Mouse (Mus musculus) left cerebral cortex, postnatal 25 days (tissue): ENCODE data around the gene Naip5. TPM values are rescaled to one million over a fixed set of nuclear protein-coding genes. Genes with fewer than 3 reads are reported as not detected.
"Not testable (repeated sequence)": the region's sequence is repeated elsewhere in the genome, so short reads cannot be mapped to it uniquely, and the experiment has no call there.

Source experiments
- DNase-seq, 2 experiments: peaks; one replicate each; pipeline ENCODE4 v3.0.0; 2022; ENCODE audit warnings: low spot score in 2 of 2, mixed read lengths in 1 of 2
- intact Hi-C: fragments of 180-260 bp; cut with DNase I; formaldehyde crosslinking; loops from one replicate; pipeline ENCODE4 v1.15.1; 2025
- total RNA-seq, 2 experiments: library from RNA; stranded (reverse); gene quantifications; 2 replicates each; pipeline ENCODE4 v1.2.3; 2021

Gene Naip5
- total RNA-seq: under 1 TPM; 0.39 to 0.46 TPM

- DNase-seq, intact Hi-C loops: not testable (repeated sequence)
Measured at GRCm38 (mm10) chr13:100246223-100246622, at the start of gene Naip5. TSS of gene Naip5 (minus strand) at chr13:100246323.

- no peak for DNase-seq
- intact Hi-C loops: no loop called here
Measured at GRCm38 (mm10) chr13:100284611-100285010, 38.5 kb upstream of the Naip5 start.

DNA sequence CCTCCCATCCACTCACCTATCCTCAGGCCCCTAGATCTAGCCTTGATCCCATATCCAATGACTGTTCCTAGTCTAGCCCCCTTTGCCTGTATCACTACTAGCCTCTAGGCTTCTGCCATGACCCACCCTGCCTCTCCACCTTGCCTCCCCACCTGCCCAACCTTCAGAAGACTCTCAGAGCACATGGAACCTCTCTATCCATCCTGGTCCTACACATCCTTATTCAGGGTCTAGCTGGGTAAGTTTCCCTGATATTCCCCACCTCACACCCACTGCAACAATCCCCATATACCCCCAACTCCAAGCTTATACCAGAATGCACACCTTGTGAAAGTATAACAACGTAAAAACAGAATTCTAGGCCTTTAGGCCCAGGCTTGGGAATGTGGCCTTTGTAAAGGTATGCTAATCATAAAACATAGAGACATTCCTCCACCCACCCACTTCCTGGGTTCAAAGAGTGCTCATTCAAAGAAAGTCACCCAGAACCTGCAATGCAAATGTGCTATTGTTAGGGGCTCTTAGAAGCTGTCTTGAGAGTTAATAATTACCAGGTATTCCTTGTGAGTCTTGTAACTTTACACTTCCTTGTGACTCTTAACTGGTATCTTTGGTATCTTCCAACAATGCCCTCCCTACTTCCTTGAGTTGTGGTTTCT lies 25.5 kb upstream of the Naip5 start:
- intact Hi-C loops: not testable (repeated sequence)

DNA sequence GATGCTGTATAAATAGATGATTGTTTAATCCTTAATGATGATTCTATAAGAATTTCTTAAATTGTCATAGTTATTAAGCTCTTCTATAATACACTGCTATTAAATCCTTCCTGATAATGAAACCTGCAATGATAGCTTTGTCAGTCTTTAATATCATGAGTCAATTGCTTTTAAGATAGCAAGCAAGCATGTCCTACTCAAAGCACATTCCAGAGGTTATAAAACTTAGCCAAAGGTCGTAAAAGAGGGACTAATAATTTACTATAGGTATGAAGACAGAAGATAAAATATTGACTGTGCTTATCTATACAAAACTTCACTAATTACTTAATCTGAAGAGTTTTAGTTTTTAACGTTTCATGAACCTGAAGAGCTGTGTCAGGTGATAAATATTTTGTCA lies 10.9 kb upstream of the Naip5 start:
- DNase-seq: not testable (repeated sequence)
- intact Hi-C loops: loop anchor here (10.0 kb wide), 1 partner anchor 68 kb away; no protein-coding TSS in a partner anchor

More for the DNA sequence above, 25.5 kb upstream of the Naip5 start:
- DNase-seq: not testable (repeated sequence)

DNA sequence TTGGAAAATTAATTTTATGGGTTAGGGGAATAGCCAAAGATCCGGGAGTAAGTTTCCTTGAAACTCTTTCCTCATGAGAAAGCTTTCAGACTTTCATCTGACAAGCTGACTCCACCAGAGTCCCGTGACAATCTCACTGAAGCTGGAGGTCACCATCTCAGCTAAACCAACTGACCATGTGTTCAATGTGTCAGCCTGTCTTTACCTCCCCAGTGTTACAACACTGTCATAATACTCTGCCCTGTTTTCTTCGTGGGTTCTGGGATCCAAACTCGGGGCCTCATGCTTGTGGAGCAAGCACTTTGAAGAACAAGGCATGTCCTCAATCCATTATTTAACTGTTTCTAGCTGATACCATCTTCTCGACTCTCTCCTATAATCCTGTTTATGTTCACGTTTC lies 9.8 kb upstream of the Naip5 start:
- not testable (repeated sequence) for DNase-seq
- intact Hi-C loops: loop anchor here (10.0 kb wide), 1 partner anchor 69 kb away; no protein-coding TSS in a partner anchor

- DNase-seq: not testable (repeated sequence)
- intact Hi-C loops: loop anchor here (10.0 kb wide), 1 partner anchor 73 kb away; no protein-coding TSS in a partner anchor
Measured at GRCm38 (mm10) chr13:100251897-100252296, 5.8 kb upstream of the Naip5 start.

DNA sequence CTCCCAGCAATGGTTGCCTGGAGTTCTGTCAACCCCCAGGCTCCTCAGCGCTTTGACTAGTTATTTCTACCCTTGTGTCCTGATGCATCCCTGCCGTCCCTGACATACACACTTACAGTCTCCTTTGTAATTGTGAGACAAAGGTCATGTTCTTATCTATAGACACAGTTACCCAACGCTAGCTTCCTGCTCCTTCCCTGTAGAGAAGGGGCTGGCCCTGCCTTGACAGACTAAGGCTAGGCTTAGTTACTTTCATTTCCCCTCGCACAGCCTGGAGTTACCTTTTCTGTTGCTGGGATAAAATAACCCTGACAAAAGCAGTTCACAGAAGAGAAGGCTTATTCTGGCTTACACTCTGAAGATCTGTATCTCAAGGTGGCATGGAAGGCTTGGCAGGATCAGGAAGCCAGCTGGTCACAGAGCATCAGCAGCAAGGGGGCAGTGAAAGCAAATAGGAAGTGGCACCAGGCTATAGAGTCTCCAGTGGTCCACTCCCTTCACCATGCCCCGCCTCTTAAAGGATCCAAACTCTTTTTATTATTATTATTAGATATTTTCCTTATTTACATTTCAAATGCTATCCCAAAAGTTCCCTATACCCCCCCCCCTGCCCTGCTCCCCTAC lies 885 bp upstream of the Naip5 start:
- intact Hi-C loops, DNase-seq: not testable (repeated sequence)

- no peak for DNase-seq
- intact Hi-C loops: no loop called here
Measured at GRCm38 (mm10) chr13:100243702-100244101, 2.4 kb downstream of the Naip5 start.

- DNase-seq, intact Hi-C loops: not testable (repeated sequence)
Measured at GRCm38 (mm10) chr13:100213683-100214082, 32.4 kb downstream of the Naip5 start.

GRCm38 (mm10) chr13:100210540-100210939 lies 35.6 kb downstream of the Naip5 start:
- DNase-seq: no peak
- intact Hi-C loops: no loop called here

DNA sequence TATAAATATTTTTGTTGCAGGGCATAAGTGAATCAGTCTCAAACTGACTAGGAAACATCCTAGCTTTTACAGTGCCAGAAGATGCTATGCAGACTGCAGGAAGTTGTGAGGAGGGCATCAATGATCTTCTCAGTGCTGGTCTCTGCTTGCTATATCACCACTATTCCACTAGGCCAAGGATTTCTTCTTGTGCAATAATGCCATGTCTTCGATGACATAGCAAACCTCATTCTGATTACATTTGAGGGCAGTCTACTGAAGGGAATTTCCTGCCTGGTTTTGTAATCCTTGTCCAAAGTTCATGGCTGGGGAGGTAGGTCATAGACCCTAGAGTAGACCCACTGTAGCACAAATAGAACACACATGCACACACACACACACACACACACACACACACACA lies 42.8 kb downstream of the Naip5 start:
- intact Hi-C loops: no loop called here
- no peak for DNase-seq

DNA sequence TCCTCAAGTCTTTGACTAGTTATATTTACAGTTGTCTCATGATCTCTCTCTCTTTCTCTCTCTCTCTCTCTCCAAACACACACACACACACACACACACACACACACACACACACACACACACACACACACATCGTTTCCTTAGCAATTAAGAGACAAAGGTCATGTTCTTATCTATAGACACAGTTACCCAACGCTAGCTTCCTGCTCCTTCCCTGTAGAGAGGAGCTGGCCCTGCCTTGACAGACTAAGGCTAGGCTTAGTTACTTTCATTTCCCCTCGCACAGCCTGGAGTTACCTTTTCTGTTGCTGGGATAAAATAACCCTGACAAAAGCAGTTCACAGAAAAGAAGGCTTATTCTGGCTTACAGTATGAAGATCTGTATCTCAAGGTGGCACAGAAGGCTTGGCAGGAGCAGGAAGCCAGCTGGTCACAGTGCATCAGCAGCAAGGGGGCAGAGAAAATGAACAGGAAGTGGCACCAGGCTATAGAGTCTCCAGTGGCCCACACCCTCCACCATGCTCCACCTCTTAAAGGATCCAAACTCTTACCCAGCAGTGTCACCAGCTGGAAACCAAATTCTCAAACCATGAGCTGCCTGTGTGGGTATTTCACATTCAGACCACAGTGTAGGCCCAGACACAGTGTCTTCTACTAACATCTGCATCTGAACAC lies 44.3 kb downstream of the Naip5 start, which contains the start of gene Naip2:
Gene Naip2 (minus strand): TSS at position 434 of the 675 bp plus-strand sequence.
- intact Hi-C loops, DNase-seq: not testable (repeated sequence)

DNA sequence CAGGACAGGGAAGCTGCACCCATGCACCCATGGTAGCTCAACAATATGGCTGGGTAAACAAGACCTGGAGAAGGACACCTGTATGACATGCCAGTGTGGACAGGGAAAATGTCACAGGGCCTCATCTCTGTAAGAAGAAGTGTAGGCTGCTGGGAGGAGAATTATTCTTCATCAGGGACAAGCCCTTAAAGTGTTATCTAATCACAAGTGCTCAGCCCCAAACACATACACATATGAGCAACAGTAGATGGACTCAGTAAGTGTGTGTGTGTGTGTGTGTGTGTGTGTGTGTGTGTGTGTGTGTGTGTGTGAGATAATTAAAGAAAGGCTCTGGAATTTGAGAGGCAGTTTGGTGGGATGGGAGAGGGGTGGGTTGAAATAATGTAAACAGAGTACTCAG lies 45.3 kb downstream of the Naip5 start:
- no peak for DNase-seq
- intact Hi-C loops: no loop called here

DNA sequence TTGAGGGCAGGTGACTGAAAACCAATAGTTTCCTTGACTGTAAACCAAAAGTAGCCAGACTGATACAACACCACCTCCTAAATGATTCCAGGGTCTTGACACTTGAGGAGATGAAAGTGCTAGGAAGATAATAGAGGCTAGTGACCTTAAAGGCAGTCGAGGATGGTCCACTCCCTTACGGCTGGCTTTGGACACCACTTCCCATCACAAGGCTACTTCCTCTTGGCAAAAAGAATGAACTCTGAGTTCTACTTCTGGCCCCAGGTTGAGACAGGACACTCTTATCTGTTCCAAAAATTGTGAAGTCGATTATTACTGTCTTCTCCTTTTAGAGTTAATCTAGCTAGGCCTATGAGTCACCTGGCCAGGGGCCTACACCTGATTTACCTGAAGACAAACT lies 50.7 kb downstream of the Naip5 start:
- no peak for DNase-seq
- intact Hi-C loops: no loop called here

DNA sequence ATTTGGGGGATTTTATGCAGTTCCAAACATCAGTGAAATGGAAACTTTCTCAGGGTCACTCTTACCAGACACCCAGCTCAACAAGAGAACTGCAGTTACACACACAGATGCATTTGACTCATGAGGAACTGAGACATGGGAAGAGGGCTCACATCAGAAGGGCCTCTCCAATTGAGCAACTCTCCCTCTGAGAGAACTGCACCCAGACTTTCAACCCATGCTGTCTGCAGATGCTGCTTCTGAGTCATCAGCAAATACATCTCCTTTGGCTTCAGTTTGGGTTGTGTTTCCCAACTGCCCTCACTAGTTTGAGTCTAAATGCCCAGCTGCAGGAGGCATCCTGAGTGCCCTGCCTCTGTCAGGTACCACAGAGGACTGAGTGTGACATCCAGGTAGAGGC lies 63.0 kb downstream of the Naip5 start:
- intact Hi-C loops: loop anchor here (10.0 kb wide), 1 partner anchor 262 kb away; no protein-coding TSS in a partner anchor
- not testable (repeated sequence) for DNase-seq

GRCm38 (mm10) chr13:100174360-100174759 lies 71.8 kb downstream of the Naip5 start:
- intact Hi-C loops, DNase-seq: not testable (repeated sequence)

- intact Hi-C loops, DNase-seq: not testable (repeated sequence)
Measured at GRCm38 (mm10) chr13:100166378-100166777, 79.7 kb downstream of the Naip5 start.

GRCm38 (mm10) chr13:100162467-100162866 lies 83.7 kb downstream of the Naip5 start:
- DNase-seq, intact Hi-C loops: not testable (repeated sequence)
